ENCODE assay signal across 9 mouse cellular contexts in the genomic region with DNA sequence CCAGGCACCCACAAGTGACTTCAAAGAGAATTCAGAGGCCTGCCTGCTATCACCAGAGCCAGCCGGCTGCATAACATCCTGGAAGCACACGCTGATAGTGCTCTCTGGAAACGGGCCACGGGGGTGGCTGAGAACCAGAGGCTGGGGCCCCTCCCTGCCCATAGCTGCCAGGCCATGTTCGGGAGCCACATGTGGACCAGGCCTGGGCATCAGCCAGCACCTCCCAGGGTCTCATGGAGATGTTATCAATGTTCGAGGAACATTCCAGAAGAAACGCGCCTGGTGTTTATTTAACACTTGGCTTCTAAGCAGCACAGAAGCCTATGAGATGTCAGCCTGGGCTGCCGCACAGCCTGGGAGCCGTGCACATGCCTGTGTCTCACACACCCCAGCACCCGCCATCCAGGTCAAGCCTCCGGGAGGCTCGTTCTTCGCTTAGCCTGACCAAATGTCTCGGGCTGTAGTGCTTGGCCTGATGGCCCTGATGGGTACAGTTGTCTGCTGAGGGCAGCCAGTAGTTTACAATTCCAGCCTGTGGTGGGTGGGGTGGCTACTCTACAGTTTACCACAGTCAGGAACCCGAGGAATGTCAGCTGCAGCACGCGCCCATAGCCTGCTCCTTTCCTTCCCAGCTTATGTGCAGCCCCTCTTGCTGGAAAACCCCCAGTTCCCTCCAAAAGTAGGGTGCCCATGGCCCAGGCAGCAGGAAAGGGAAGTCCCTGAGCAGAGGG. TPM values are rescaled to one million over a fixed set of nuclear protein-coding genes. Genes with fewer than 3 reads are reported as not detected.
DNase-seq lines count a peak whose midpoint lies in the region; ATAC-seq and TF ChIP-seq lines count a peak whose summit lies in the region.
"Had no signal": no experiment of that assay in that cellular context is flagged by ENCODE, and none has a peak within 500 bp of the region (broad histone marks: within the 10 kb centered on the region; RNA-seq: fewer than 3 reads in every experiment).

No protein-coding gene starts in this region.

- H3K36me3 ChIP-seq in midbrain, embryonic 13.5 days = peaks cover 36% of the 10 kb centered on the region
- H3K36me3 ChIP-seq in midbrain, embryonic 16.5 days (ENCODE audit: control insufficient read depth, insufficient read depth, low read length) = peaks cover 14% of the 10 kb centered on the region
- peaks cover 26% of the 10 kb centered on the region for H3K36me3 ChIP-seq in kidney, postnatal 0 days (ENCODE audit: insufficient read depth, low read length)
- H3K36me3 ChIP-seq in thymus, adult 2 months (ENCODE audit: control insufficient read depth, insufficient read depth, low read length) = peaks cover 24% of the 10 kb centered on the region

- 84% methylated on average over 18 of the region's 18 CpGs for WGBS in midbrain, embryonic 13.5 days
- 79% methylated on average over 18 of the region's 18 CpGs for WGBS in midbrain, embryonic 16.5 days
- WGBS in kidney, postnatal 0 days = 12% methylated on average over 18 of the region's 18 CpGs
- 77% methylated on average over 18 of the region's 18 CpGs for WGBS in thymus, adult 2 months

- no peaks in the 10 kb centered on the region for H3K27me3 ChIP-seq in midbrain, embryonic 13.5 days
- H3K27me3 ChIP-seq in midbrain, embryonic 16.5 days (ENCODE audit: control insufficient read depth, insufficient read depth, low read depth, low read length) = no peaks in the 10 kb centered on the region
- H3K27me3 ChIP-seq in kidney, postnatal 0 days (ENCODE audit: insufficient read depth, low read length) = no peaks in the 10 kb centered on the region
- H3K27me3 ChIP-seq in thymus, adult 2 months (ENCODE audit: control insufficient read depth, insufficient read depth, low read length) = no peaks in the 10 kb centered on the region

- peak; percentile 85 to 87 for DNase-seq in heart, adult 18-20 months
- DNase-seq in kidney, postnatal 0 days (ENCODE audit: low spot score) = peak; percentile 59
- peak; percentile 88 for DNase-seq in lung, postnatal 14 days
- DNase-seq in B cell, adult 2 months = no peak
- no peak for DNase-seq in thymus, adult 2 months

- TF ChIP-seq CTCF in kidney, postnatal 0 days (IDR thresholded peaks at IDR 0.05; ENCODE audit: low read depth) = no peak
- TF ChIP-seq CTCF in thymus, adult 2 months (IDR thresholded peaks at IDR 0.05; ENCODE audit: borderline replicate concordance, control insufficient read depth, extremely low read depth, insufficient read depth, low read length, poor library complexity) = no peak

- H3K4me2 ChIP-seq in midbrain, embryonic 13.5 days (replicated peaks) = no peak overlapping the region
- H3K4me2 ChIP-seq in midbrain, embryonic 16.5 days (ENCODE audit: low read length) = no peak overlapping the region
- peak overlapping the region; percentile 10; the same call in 1 of the 2 replicates for H3K4me2 ChIP-seq in kidney, postnatal 0 days (ENCODE audit: low read length)

- no peak overlapping the region for H3K9ac ChIP-seq in midbrain, embryonic 13.5 days (replicated peaks)
- no peak overlapping the region for H3K9ac ChIP-seq in midbrain, embryonic 16.5 days (ENCODE audit: low read depth, low read length)
- no peak overlapping the region for H3K9ac ChIP-seq in kidney, postnatal 0 days (ENCODE audit: low read depth, low read length)

- H3K4me3 ChIP-seq in midbrain, embryonic 13.5 days (replicated peaks) = no peak overlapping the region
- H3K4me3 ChIP-seq in midbrain, embryonic 16.5 days (ENCODE audit: low read depth, low read length) = no peak overlapping the region
- no peak overlapping the region for H3K4me3 ChIP-seq in kidney, postnatal 0 days (replicated peaks; ENCODE audit: low read depth, low read length)
- H3K4me3 ChIP-seq in thymus, adult 2 months (ENCODE audit: control insufficient read depth, insufficient read depth, low read length) = no peak overlapping the region

- no peak overlapping the region for H3K27ac ChIP-seq in midbrain, embryonic 13.5 days
- H3K27ac ChIP-seq in midbrain, embryonic 16.5 days (ENCODE audit: low read length) = no peak overlapping the region
- H3K27ac ChIP-seq in kidney, postnatal 0 days = no peak overlapping the region; the same call in 1 of the 2 replicates
- H3K27ac ChIP-seq in thymus, adult 2 months (ENCODE audit: control insufficient read depth, insufficient read depth, low read length) = no peak overlapping the region

- TF ChIP-seq POLR2A in thymus, adult 2 months (IDR thresholded peaks at IDR 0.05; ENCODE audit: control insufficient read depth, extremely low read depth, insufficient read depth, low read length, poor library complexity) = no peak

- H3K9me3 ChIP-seq in midbrain, embryonic 13.5 days = no peaks in the 10 kb centered on the region
- no peaks in the 10 kb centered on the region for H3K9me3 ChIP-seq in midbrain, embryonic 16.5 days (replicated peaks; ENCODE audit: control insufficient read depth, low read length, poor library complexity, severe bottlenecking)
- H3K9me3 ChIP-seq in kidney, postnatal 0 days (replicated peaks; ENCODE audit: low read length) = no peaks in the 10 kb centered on the region
- H3K9me3 ChIP-seq: G1E had no signal

- 0 out of 2 replicates have a peak, but pooled peaks have one; percentile 44 for ATAC-seq in midbrain, embryonic 13.5 days
- no peak; the same call in 1 of the 2 replicates for ATAC-seq in midbrain, embryonic 16.5 days
- peak; percentile 52; the same call in 1 of the 2 replicates for ATAC-seq in kidney, postnatal 0 days (replicated peaks; ENCODE audit: low FRiP score, low read depth)
- no peak for ATAC-seq in granulocyte monocyte progenitor cell, adult 5-6 weeks (replicated peaks; ENCODE audit: poor library complexity, severe bottlenecking)

- no peaks in the 10 kb centered on the region for H3K4me1 ChIP-seq in midbrain, embryonic 13.5 days (replicated peaks)
- H3K4me1 ChIP-seq in midbrain, embryonic 16.5 days (ENCODE audit: control insufficient read depth, insufficient read depth, low read length) = no peaks in the 10 kb centered on the region
- no peaks in the 10 kb centered on the region; the same call in 1 of the 2 replicates for H3K4me1 ChIP-seq in kidney, postnatal 0 days (replicated peaks; ENCODE audit: insufficient read depth, low read length)
- H3K4me1 ChIP-seq in thymus, adult 2 months (replicated peaks; ENCODE audit: control insufficient read depth, insufficient read depth, low read length) = no peaks in the 10 kb centered on the region

RNA-seq across cellular contexts. Expression of a gene that starts 31.2 kb away (rescaled TPM):
- polyA plus RNA-seq in midbrain, embryonic 13.5 days (2015; fragmentation: Nextera tagmentation; extraction: Ambion mirVana) = 38.5 and 41.6 TPM in 2 replicates
- 40.5 and 44.1 TPM in 2 replicates for polyA plus RNA-seq in midbrain, embryonic 16.5 days (2015; fragmentation: Nextera tagmentation; extraction: Ambion mirVana)
- total RNA-seq in heart, adult 18-20 months (2021) = 10 to 100 TPM in 1 of 2 experiments, 1 to 10 TPM in 1; 8.3 to 10.5 TPM
- polyA plus RNA-seq in kidney, postnatal 0 days (2015; fragmentation: Nextera tagmentation; extraction: Ambion mirVana) = 32.7 and 34.1 TPM in 2 replicates
- polyA plus RNA-seq in thymus, adult 2 months (2012; rRNA removed) = 49.1 and 52.4 TPM in 2 replicates
- total RNA-seq in granulocyte monocyte progenitor cell, adult 5-6 weeks (2014; fragmentation: Nextera tagmentation) = 14.6 and 14.8 TPM in 2 replicates
- total RNA-seq in granulocyte monocyte progenitor cell, adult 5-6 weeks (2017) = 23.5 and 43.2 TPM in 2 replicates

RNA-seq across cellular contexts. Expression of a gene that starts 45.7 kb away (rescaled TPM):
- polyA plus RNA-seq in midbrain, embryonic 13.5 days (2015; fragmentation: Nextera tagmentation; extraction: Ambion mirVana) = 0.61 and 0.87 TPM in 2 replicates
- 0.59 and 0.67 TPM in 2 replicates for polyA plus RNA-seq in midbrain, embryonic 16.5 days (2015; fragmentation: Nextera tagmentation; extraction: Ambion mirVana)
- total RNA-seq in heart, adult 18-20 months (2021) = 1 to 10 TPM; 6.8 to 7.9 TPM
- 1.4 and 1.6 TPM in 2 replicates for polyA plus RNA-seq in kidney, postnatal 0 days (2015; fragmentation: Nextera tagmentation; extraction: Ambion mirVana)
- 304 and 334 TPM in 2 replicates for polyA plus RNA-seq in thymus, adult 2 months (2012; rRNA removed)
- total RNA-seq in granulocyte monocyte progenitor cell, adult 5-6 weeks (2014; fragmentation: Nextera tagmentation) = 17.1 and 28.9 TPM in 2 replicates
- total RNA-seq in granulocyte monocyte progenitor cell, adult 5-6 weeks (2017) = 32.0 and 36.6 TPM in 2 replicates

Comparison
In these comparisons a context has a peak if more than half of its experiments do, and no peak if none do; other contexts are left out.
1. ATAC-seq: peak in midbrain, embryonic 13.5 days (single experiment) and kidney, postnatal 0 days (single experiment); none in midbrain, embryonic 16.5 days (single experiment) and granulocyte monocyte progenitor cell, adult 5-6 weeks (single experiment).
2. DNase-seq: peak in heart, adult 18-20 months (2 of 2), kidney, postnatal 0 days (single experiment) and lung, postnatal 14 days (single experiment); none in B cell, adult 2 months (0 of 2) and thymus, adult 2 months (single experiment).
3. RNA of a gene that starts 45.7 kb away (polyA plus RNA-seq): 304 to 334 TPM in thymus, adult 2 months; 1.4 to 1.6 TPM in kidney, postnatal 0 days, 0.61 to 0.87 TPM in midbrain, embryonic 13.5 days and 0.59 to 0.67 TPM in midbrain, embryonic 16.5 days; every median in the first group is over 100 times any median in the second.